Mouse (Mus musculus) ovary, adult 18-20 months (tissue): Measurements from ENCODE around the gene Dars.
A peak's percentile ranks its signal among the peaks of the same experiment; 100 is the strongest.

Experiments used
- DNase-seq: peaks from one replicate; pipeline ENCODE4 v3.0.0; 2022; ENCODE audit warnings: low spot score, mixed read lengths

The Dars gene

GRCm38 (mm10) chr1:128416584-128417532 is at the start of gene Dars:
Dars (minus strand) TSS chr1:128417368.
- DNase-seq = peak; percentile 82

- DNase-seq = no peak
Observed at GRCm38 (mm10) chr1:128466828-128467227, 49.7 kb upstream of the Dars start.

- no peak for DNase-seq
Observed at GRCm38 (mm10) chr1:128463478-128463877, 46.3 kb upstream of the Dars start.

- no peak for DNase-seq
Observed at GRCm38 (mm10) chr1:128462389-128462788, 45.2 kb upstream of the Dars start.

- no peak for DNase-seq
Observed at GRCm38 (mm10) chr1:128460780-128461179, 43.6 kb upstream of the Dars start.

GRCm38 (mm10) chr1:128459439-128459838 is 42.3 kb upstream of the Dars start:
- DNase-seq = no peak

- no peak for DNase-seq
Observed at GRCm38 (mm10) chr1:128459011-128459410, 41.8 kb upstream of the Dars start.

- peak; percentile 5 for DNase-seq
Observed at GRCm38 (mm10) chr1:128456844-128457445, 39.8 kb upstream of the Dars start.

GRCm38 (mm10) chr1:128456271-128456670 is 39.1 kb upstream of the Dars start:
- no peak for DNase-seq

GRCm38 (mm10) chr1:128452210-128452609 is 35.0 kb upstream of the Dars start:
- no peak for DNase-seq

GRCm38 (mm10) chr1:128451183-128451582 is 34.0 kb upstream of the Dars start:
- DNase-seq = no peak

GRCm38 (mm10) chr1:128447206-128447902 is 30.2 kb upstream of the Dars start:
- DNase-seq = no peak

- DNase-seq = no peak
Observed at GRCm38 (mm10) chr1:128443890-128444839, 27.0 kb upstream of the Dars start.

- DNase-seq = no peak
Observed at GRCm38 (mm10) chr1:128441129-128441473, 23.9 kb upstream of the Dars start.

- no peak for DNase-seq
Observed at GRCm38 (mm10) chr1:128440386-128441128, 23.4 kb upstream of the Dars start.

GRCm38 (mm10) chr1:128439618-128440017 is 22.4 kb upstream of the Dars start:
- no peak for DNase-seq

GRCm38 (mm10) chr1:128438526-128438925 is 21.4 kb upstream of the Dars start:
- no peak for DNase-seq

- no peak for DNase-seq
Observed at GRCm38 (mm10) chr1:128437276-128437675, 20.1 kb upstream of the Dars start.

- no peak for DNase-seq
Observed at GRCm38 (mm10) chr1:128436015-128436414, 18.8 kb upstream of the Dars start.

GRCm38 (mm10) chr1:128435551-128435950 is 18.4 kb upstream of the Dars start:
- no peak for DNase-seq

- DNase-seq = no peak
Observed at GRCm38 (mm10) chr1:128424928-128425327, 7.8 kb upstream of the Dars start.
